Mouse (Mus musculus) spleen, adult 10 weeks (tissue): Measurements from ENCODE around the gene Rnf4. TPM values are rescaled to one million over a fixed set of nuclear protein-coding genes. Genes with fewer than 3 reads are reported as not detected.

Experiments used
- polyA plus RNA-seq: library from polyadenylated mRNA; stranded (reverse); fragments of 350-450 nt; fragmentation: Illumina TruSeq; extraction: RNeasy Lipid Tissue Mini Kit (QIAGEN cat#74804); gene quantifications from one replicate; pipeline ENCODE4 v1.2.3, GENCODE M21; 2015; ENCODE audit warnings: low replicate concordance; ENCODE audit not compliant: insufficient read depth

Rnf4 gene
- polyA plus RNA-seq = 121 TPM

GRCm38 (mm10) chr5:34336097-34336774 lies at the start of gene Rnf4:
Gene Rnf4 (plus strand): TSS chr5:34336289.

DNA sequence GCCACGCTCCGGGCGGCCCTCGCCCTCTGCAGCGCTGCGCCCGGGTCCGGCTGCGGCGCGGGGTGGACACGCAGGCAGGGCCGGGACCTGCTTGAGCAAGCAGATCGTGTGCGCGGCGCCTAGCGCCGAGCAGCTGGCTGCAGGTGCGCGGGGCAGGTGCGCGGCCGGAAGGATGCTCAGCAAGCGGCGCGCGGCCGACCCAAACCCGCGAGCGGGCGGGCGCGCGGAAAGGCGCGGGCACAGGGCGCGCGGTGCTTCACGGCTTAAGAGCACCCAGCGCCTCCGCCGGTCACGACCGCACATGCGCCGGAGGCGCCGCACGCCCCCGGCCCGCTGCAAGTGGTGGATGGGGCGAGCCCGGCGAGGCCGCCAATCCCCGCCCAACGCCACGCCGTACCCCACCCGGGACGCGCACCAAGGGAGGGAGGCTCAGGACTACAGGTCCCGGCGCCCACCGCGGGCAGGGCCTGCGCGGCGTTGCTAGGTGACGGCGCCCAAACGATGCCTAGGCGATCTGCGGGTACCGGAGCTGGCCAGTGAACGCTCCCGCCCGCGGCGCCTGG lies 47.9 kb upstream of the Rnf4 start, which contains the start of the genes Zfyve28 and Cfap99:
Gene Zfyve28, minus strand, starts transcription at position 296 of the 563 bp plus-strand sequence.
Gene Cfap99, plus strand, starts transcription at position 447 of the 563 bp plus-strand sequence.

DNA sequence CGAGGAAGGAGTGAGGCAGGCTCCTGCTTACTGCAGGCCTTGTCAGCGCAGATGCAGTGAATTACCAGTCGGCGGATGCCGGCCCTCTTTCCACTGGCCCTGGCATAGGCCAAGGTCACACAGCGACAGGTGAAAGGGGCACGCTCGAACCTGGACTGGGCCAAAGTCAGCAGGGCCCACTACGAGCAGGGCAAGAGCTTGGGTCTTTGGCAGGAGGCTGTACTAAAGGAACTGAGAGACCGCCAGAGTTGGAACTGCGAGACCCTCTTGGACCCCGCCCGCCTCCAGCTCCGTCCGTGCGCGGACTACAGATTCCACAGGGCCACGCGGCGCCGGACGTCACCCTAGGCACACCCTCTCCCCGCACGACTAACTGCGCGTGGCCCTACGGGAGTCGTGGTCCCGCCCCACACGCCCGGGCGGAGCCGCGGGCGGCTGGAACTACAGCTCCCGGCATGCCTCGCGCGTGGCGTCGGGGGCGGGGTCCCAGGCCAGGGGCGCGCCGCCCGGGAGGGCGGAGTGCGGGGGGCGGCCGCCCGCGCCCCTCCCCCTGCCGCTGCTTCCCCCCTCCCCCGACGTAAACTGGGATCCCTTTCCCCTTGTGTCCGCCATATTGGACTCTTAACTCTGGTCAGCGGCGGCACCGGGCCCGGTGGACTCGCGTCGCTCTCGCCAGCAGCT lies 33.4 kb downstream of the Rnf4 start, which contains the start of gene Fam193a:
Gene Fam193a, plus strand, starts transcription at position 593 of the 681 bp plus-strand sequence.

Other genes with a start within 250 kb of the Rnf4 start
- gene Poln, start 166.8 kb upstream of the Rnf4 start, polyA plus RNA-seq = 1.8 TPM
- gene Haus3, start 166.8 kb upstream of the Rnf4 start, polyA plus RNA-seq = 58.6 TPM
- gene Mxd4, start 148.6 kb upstream of the Rnf4 start, polyA plus RNA-seq = 69.8 TPM
- gene Zfyve28, start 47.8 kb upstream of the Rnf4 start, polyA plus RNA-seq = 1.8 TPM
- not detected for gene Cfap99, start 47.7 kb upstream of the Rnf4 start, polyA plus RNA-seq
- gene Fam193a, start 33.6 kb downstream of the Rnf4 start, polyA plus RNA-seq = 33.6 TPM
- gene Tnip2, start 177.7 kb downstream of the Rnf4 start, polyA plus RNA-seq = 32.8 TPM
- gene Sh3bp2, start 189.5 kb downstream of the Rnf4 start, polyA plus RNA-seq = 43.5 TPM
- 185 TPM for gene Add1, start 237.4 kb downstream of the Rnf4 start, polyA plus RNA-seq